Mouse (Mus musculus) cerebellum, adult 9-11 months (tissue): ENCODE measurements around the gene Parp4.
A peak's percentile ranks its signal among the peaks of the same experiment; 100 is the strongest.

ENCODE experiments used
- DNase-seq: peaks from one replicate; pipeline ENCODE4 v3.0.0; 2022

The Parp4 gene

DNA sequence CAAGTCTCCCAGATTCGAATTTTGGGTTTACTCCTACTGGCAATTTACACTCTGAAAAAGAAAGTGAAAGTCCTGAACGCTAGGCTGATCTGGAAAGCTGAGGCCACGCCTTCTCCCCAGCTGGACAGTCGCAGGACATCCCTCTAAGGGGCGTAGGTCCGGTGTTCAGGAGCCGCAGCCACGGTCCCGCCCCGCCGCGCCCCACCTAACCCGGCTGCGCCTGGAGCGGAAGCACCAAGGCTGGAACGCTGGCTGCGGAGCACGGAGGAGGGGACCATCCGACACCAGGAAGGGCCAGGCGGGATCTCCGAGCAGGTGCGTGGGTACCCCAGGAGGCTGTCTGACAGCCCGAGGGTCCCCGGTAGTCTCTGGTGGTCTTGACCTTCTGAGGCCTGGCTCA, at the start of gene Parp4, which contains the start of gene Cenpj:
TSS of gene Parp4 (plus strand) at position 204 of the 400 bp plus-strand sequence.
TSS of gene Cenpj (minus strand) at position 10 of the 400 bp plus-strand sequence.
- DNase-seq = peak; percentile 78

DNA sequence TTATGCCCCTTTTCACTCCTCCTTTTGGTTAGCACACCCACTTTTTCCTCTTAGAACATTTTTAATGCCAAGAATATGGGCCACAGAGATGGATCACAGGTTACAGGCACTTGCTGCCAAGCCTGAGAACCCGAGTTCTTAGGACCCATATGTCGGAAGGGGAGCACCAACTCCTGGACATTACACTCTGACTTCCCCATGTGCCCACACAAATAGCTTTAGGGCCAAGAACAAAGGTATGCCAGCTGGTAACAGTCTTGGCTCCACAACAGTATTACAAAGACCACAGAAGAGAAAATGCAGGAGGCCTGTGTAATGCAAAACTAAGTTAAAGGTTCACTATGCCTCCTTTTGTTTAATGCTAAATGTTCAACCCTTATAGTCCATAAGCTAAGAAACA, 44.6 kb upstream of the Parp4 start:
- peak; percentile 76 for DNase-seq

DNA sequence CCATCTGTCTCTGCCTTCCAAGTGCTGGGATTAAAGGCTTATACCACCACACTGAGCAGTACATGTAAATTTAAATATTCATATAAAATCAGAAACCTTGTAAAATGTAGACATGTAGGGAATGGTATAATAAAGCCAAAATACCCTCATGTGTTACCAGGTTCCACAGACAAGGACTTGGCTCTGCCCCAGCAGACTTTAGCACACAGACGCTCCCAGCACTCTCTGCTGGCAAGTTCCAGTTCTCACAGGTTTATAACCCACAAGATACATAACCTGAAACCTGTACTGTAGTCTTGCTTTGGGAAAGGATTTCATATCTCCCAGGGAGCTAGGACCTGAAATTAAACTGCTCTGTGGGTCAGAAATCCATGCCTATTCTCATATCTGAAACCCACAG, 30.5 kb upstream of the Parp4 start:
- DNase-seq = peak; percentile 20

DNA sequence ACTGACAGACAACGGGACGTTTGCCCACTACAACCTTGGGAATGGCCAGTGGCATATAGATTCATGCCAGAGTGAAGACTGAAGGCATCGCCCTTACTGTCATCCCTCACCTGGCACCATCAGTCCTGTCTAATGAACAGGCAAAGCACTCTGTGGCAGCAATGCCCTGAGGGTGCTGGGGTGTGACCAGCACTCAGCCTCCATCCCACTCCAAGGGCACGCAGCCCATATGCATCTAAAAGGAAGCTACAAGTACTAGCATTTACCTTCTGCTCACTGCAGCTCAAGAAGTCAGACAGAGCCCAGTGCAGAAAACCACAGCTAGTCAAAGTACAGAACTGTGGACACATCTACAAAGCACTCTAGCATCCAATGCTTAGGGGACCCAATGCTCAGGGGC, 29.9 kb upstream of the Parp4 start:
- DNase-seq = no peak

DNA sequence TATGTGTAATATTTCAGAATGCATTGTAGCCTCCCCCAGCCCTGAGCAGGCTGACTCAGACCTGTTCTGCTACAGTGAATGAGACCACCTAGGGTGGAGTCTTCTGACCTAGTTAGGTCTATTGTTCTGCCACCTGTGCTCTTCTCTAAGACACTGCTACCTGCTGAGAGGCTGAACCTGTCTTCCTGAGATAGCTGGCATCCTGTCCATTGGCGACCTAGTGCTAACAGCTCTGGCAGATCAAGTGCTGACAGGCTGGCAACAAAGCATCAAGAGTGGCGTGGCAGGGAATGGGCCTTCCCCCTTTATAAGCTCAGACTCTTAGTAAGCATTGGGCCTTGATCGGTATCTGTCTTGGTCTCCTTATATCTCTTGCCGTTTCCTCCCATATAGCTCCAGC, 24.5 kb upstream of the Parp4 start:
- DNase-seq = peak; percentile 95

DNA sequence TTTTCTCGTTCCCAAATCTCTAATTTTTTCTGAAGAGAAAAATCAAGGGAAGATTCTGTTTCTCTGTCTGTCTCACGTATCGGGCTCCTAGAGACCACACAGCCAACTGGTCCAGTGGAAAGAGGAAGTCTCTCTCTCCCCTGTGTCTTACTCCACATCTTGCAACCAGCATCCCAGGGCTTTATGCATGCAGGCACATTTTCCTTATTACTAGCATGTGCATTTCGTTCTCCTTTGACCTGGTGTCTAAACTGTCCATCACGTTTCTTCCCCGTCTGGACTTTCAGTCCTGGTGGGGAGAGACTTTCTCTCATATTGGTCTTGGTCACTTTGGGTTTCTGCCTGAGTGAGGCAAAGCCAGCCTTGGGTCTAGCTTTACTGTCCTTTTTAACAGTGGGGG, 22.5 kb upstream of the Parp4 start:
- no peak for DNase-seq

DNA sequence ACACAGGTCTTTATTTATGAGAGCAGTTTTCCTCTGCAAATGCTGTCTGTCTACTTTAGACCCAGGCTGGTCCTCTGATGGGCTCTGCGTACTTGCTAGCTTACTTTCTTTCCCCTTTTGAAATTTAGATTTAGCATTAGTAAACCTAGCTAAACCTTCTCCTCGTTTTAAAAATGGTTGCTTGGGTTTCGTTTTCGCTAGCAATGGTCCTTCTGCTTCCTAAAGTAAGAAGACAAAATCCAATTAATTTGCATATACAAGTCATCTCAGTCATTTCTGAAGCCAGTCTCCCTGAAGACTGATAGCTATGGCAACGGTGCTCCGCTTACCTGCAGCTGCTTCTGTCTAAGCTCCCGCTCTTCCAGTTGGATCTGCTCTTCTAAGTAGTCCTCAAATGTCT, 22.1 kb upstream of the Parp4 start:
- DNase-seq = no peak

DNA sequence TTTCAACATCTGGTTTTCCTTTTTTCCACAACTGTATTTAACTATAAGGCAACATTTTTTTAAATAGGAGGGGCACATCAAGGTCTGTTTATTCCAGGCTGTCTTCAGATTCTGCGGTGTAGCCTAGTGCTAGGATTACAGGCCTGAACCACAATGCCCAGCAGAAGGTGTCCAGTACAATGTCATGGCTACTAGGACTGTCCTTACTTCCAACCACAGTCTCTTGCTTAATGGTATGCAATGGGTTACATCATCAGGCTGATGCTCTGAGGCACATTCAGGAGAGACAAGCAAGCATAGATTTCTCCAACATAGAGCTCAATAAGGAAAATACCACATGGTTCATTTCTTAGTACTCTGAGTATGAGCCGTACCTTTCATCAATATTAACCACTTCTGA, 20.7 kb upstream of the Parp4 start:
- no peak for DNase-seq

DNA sequence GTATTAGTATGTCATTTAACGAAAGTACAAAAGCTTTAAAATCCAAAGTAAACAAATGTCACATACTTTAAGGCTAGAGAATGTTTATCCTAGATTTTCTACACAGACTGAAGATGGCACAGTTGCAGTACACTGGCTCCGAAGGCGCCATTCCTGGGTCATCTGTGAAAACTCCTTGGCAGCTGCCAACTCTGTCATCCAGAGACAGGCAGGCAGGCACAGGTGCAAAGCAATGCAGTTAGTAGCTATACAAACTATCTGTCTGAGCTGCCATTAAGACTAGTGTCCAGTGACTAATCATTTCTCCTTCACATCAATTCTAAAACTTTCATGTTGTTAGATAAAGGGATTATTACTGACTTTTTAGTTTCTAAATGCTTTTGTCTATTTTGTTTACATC, 16.3 kb upstream of the Parp4 start:
- DNase-seq = no peak

DNA sequence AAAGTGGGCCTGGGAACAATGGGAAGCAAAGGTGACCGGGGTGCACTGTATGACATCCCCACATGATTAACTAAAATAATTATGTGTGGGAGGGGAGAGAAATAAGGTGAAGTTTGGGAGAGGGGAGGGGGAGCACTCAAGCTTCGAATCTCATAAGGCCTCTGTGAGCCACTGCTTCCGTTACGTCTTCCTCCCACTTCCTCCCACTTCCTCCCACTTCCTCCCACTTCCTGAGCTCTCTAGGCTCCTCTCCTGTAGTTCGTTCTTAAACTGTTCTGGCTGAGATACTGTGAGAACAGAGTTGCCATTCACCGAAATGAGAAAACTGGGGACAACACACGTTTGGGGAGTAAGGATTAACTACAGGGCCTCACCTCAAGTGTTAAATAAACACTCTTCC, 7.9 kb upstream of the Parp4 start:
- no peak for DNase-seq

DNA sequence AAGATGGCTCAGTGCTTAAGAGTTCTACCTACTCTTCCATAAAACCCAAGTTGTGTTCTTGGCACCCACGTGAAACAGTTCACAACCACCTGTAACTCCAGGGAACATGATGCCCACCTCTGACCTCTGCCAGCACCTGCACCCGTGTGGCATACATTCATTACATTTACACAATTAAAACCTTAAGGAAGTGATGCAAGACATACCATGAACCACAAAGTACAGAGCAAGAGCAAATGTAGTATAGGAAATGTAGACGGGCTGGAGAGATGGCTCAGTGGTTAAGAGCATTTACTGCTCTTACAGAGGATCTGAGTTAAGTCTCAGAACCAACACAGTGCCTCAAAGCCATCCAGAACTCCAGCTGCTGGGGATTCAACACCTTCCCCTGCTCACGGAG, 6.4 kb upstream of the Parp4 start:
- no peak for DNase-seq

DNA sequence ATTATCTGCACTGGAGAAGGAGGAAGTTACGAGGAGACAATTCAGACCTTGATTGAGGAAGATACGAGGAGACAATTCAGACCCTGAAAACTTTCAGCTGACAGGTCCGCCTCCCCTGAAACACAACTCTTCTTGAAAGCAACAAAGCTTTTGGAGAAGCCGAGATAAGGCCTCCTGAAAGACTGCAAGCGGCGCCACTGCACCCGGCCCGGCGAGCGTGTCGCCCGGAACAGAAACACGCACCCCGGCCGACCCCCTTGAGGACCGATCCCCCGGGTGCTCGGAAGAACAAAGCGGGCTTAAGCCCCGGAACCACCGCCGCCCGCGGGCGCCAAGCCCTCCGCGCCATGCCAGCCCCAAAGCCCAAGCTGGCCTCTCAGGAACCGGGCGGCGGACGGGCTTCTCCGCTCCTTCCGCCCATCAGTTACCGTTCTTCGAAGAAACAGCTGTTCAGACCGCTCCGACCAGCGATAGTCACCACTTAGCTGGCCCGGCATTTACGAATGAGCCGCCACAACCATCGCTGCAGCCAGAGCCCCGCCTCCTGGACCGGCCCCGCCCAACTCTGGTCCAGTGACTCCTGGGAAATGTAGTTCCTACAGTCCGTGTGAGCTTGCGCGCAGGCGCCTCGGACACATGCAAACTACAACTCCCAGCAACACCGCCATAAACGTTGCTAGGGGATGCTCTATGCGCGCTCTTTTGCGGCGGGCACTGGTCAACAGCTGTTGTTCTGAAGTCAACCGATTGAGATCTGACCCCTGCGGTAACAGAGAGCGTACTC, 3.9 kb upstream of the Parp4 start:
- peak; percentile 97 for DNase-seq

DNA sequence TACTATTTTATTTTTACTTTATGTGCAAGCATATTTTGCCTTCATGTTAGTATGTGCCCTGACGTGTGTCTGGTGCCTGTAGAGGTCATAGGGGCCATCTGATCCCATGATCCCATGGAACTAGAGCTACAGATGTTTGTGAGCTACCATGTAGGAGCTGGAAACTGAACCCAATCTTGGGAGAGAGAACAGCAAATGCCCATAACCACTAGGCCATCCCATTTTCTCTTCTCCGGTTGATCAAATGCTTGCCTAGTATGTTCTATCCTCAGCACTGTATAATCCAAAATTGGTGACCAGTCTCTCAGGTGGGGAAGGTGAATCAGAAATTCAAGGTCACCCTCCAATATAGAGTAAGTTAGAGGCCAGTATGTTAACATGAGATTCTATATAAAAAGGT, 2.9 kb upstream of the Parp4 start:
- no peak for DNase-seq

DNA sequence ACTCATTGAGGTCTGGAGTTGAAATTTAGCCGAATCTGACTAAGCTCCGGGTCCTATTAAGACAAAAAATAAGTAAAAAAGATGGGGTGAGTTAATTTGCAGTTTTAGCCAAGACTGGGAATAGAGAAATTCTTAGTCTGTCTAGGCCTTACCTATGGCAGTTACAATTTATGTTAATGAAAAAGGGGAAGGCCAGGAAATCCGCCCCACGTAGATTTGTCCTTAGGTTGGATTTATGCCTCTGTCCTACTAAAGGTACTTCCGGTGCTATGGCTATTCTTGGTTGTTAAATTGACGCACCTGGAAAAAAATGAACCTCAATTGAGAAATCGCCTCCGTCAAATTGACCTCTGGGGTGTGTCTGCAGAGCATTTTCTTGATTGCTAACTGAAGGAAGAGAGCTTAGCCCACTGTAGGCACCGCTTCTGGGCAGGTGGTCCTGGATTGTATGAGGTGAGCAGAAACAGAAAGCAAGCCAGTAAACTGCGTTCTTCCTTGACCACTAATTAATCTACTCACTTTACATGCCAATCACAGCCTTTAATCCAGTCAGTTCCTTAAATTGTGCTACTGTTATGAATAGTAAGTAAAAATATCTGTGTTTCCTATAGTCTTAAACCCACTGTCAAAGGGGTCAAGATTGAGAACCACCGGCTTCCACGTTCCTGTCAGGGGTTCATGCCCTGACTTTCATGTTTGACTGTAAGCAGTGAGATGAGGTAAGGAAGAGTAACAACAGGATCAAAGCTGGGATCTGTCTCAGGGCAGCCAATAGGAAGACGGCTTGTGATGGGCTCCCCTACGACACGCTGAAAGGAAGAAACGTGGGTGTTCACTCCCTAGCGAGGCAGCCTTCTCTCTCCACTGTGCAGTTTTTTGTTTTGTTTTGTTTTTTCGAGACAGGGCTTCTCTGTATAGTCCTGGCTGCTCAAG, 816 bp downstream of the Parp4 start:
- no peak for DNase-seq

DNA sequence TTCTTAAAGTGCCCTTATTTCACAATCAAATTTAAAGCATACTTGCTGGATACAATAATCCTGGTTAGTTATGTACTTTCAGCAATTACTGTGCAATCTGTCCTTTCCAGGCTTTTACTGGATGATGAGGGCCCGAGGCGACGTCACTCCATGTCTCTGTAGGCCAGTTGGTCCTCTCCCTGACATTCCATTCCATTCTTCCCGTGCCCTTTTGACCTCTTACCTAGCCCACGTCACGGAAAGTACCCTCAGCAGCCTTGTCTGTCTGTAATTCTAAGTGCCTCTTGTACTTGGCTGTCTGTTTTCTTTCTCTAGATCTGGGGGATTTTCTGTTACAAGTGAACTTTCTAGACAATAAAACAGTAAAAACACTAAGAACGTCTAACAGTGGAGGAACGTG, 3.6 kb downstream of the Parp4 start:
- no peak for DNase-seq

DNA sequence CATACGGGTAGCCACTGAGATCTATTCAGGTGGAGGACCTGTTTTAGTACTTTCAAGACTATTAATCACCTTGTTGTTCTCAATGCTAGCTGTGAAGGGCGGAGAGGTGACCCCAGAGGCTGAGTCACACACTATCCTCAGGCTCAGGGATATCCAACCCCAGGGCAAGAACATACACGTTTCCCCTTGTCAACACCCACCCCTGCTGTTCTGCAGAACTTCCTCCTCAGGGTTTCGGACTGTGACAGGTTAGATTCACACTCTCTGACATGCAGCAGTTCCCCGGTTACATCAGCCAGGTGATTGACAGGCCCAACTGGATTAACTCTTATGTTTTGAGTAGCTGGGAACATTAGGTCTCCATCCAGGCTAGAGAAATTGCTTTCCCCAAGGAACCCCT, 5.7 kb downstream of the Parp4 start:
- no peak for DNase-seq

DNA sequence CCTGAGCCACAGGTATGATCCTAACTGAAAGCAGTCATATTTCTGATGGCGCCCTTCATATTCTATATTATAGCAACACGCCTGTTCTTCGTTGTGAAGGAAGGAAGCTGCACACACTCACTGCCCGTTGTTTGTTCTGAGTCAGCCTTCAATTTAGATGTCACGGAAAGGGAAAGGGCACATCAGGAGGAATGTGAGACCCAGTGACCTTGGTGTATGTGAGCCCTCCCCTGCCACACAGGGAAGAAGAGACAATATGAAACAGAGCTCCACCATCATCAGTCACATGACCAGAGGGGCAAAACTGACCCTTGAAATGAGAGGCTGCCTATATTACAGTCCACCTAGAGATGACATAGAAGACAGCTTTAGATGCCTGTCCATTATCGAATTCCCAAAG, 6.9 kb downstream of the Parp4 start:
- no peak for DNase-seq

DNA sequence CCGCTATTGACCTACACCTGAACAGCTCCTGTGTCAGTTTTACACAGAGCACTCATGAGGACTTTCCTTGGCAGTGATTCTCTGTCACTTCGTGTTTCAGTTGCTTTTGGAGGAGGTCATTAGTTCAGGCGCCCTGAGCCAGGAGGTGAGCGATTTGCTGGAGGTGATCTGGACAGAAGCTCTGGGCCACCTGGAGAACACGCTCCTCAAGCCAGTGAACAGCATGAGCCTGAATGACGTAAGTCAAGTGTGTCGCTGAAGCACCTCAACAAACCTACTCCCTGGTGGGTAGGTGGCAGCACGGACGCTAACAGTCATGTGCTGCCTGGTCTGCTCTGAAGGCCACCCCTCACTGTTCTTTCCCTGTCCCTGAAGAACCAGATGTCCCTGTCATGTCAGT, 16.8 kb downstream of the Parp4 start:
- peak; percentile 58 for DNase-seq

DNA sequence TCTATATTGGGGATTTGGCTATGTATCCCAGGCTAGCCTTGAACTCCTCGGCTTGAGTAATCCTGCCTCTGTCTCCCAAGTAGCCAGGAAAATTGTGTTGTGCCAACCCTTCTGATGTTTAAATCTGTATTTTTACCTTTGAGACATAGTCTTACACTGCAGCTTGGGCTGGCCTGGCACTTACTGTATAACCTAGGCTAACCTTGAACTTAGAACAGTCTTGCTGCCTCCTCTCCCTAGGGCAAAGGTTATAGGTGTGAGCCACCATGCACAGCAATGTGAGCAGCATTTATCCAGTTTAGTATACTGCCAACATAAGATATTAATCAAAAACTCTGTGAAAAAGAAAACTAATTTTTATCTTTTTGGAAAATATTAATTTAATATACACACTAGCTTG, 19.4 kb downstream of the Parp4 start:
- DNase-seq = no peak

DNA sequence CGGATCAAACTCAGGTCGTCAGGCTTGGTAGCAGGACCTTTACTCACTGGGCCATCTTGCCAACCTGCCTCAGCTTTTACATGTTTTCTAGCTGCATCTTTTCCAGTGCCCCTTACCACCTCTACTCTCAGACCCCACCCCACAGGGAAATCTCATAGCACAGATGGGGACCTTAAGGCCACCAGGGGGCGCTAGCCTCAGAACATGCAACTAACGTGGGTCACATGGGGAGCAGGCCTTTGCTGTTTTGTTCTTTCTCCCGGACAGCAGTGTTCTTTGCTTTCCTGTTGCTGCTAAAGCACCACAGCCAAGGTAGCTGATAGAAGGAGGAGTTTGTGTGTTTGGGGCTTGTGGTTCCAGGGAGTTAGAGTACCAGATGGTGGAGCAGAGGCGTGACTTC, 23.3 kb downstream of the Parp4 start:
- no peak for DNase-seq

DNA sequence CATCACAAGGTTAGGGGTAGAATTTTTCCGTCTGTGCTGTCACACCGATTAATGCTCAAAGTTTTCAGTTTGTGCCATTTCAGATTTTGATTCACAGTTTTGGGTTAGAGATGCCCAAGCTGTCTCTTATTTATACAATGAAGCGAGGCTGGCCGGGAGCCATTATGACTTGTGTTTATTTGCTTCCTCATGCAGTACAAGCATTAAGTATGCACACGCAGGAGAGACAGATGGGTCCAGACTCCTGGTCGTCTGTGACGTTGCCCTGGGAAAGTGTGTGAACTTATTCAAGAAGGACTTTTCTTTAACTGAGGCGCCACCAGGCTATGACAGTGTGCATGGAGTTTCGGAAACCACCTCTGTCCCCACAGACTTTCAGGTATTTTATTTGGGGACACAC, 26.6 kb downstream of the Parp4 start:
- DNase-seq = no peak

DNA sequence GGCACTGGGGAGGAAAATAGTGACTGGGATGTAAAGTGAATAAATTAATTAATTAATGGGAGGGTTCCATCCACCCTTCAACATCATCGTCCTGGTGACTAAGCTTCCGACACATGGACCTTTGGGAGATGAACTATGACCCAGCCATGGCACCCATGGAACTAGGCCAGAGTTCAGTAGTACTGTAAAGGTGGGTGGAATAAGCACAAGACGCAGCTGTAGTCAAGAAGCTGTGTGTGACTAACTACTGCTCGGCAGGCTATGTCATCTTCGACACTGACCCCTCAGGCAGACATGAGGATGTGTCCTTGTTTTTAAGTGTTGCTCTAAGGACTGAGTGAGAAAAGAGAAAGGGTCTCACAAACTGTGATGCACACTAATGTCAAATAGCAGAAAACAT, 29.0 kb downstream of the Parp4 start:
- DNase-seq = no peak

DNA sequence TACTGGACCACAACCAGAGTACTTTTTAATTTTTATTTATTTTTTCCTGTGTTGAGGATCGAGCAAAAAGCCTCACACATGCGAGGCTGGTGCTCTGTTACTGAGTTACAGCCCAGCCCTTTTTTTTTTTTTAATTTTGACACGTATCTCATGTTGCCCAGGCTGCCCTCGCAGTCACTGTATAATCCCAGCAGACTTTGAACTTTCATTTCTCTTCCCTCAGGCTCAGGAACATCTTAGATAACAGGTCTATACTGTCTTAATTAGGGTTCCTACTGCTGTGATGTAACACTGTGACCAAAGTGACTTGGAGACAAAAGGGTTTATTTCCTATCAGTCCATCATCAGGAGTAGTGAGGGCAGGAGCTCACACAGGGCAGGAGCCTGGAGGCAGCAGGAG, 29.7 kb downstream of the Parp4 start:
- DNase-seq = no peak

DNA sequence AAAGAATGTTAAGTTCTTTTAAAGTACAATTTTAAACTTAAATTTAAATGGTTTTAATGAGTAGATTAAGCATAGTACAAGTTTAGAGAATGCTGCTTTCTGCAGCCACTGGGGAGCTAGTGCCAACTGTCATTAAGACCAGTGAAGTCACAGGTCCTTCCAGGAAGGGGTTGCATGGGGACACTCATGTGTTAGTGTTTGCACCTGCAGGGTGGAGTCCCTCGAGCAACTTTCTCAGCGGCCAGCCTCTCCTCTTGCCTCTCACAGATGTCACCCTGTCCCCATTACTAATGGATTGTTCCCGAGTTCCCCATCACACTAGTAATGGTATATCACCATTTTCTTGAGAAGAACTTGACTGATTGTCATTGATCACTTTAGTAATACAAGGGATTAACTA, 37.8 kb downstream of the Parp4 start:
- no peak for DNase-seq
